Mouse (Mus musculus): ENCODE results near the gene Sh2d3c. TPM values are rescaled to one million over a fixed set of nuclear protein-coding genes. Genes with fewer than 3 reads are reported as not detected.

Gene Sh2d3c
- total RNA-seq, 2 experiments from 2014 or later, result 11.2 to 14.3 TPM

DNA sequence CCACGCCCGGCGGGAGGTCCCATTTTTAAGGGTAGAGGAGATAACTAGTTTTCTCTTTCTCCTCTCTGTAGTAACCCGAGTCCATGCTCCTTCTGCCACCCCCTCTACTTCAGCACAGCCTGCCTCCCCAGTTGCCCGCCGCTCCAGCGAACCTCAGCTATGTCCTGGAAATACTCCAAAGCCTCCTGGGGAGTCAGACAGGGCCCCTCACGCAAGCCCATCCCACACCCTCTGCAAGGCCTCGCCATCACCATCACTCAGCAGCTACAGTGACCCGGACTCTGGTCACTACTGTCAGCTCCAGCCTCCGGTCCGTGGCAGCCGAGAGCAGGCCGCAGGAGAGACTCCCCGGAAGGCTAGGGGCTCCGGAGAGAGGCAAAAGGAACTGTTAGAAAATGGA, 28.2 kb downstream of the Sh2d3c start:
- ATAC-seq (replicated peaks; ENCODE audit: poor library complexity, severe bottlenecking), result no peak

DNA sequence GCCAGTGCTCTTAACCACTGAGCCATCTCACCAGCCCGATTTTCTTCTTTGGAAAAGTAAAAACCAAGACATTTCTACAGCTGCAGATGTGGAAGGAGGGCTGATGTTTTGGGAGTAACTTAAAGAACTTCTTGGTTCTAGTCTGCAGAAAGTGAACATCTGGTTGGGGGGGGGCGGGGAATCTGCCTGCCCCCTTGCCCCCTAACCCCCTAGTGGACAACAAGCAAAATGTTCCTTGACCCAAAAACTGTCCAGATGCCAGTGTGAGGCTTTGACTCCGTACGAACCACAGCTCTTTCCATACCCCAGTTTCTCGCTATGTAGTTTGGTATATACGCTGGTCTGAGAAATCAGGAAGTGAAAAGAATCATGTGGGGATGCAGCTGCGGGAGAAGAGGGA, 29.3 kb downstream of the Sh2d3c start:
- ATAC-seq (replicated peaks; ENCODE audit: poor library complexity, severe bottlenecking), result 0 out of 2 replicates have a peak, but pooled peaks have one; percentile 42

GRCm38 (mm10) chr2:32750887-32751664, 30.2 kb downstream of the Sh2d3c start:
- no peak for ATAC-seq (replicated peaks; ENCODE audit: poor library complexity, severe bottlenecking)

DNA sequence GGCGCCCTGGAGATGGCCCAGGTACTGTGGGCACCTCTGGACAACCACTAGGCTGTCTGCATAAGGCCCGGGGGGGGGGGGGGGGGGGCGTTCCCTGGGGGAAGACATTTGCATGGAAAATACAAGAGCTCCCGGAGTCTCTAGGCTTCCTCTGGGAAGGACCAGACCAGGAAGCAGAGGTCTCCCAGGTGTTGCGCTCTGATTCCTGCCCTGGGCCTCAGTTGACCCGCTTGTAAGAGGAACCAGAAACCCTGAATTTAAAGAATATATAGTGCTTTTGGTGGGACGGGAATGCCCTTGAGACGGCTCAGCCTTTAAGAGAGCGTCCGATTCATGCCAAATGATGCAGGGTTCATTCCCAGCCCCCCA, 30.8 kb downstream of the Sh2d3c start:
- no peak for ATAC-seq (replicated peaks; ENCODE audit: poor library complexity, severe bottlenecking)

GRCm38 (mm10) chr2:32752181-32752580, 31.3 kb downstream of the Sh2d3c start:
- ATAC-seq (replicated peaks; ENCODE audit: poor library complexity, severe bottlenecking), result 0 out of 2 replicates have a peak, but pooled peaks have one; percentile 5

- ATAC-seq (replicated peaks; ENCODE audit: poor library complexity, severe bottlenecking), result no peak; the same call in 1 of the 2 replicates
Observed at GRCm38 (mm10) chr2:32756674-32757055, 35.8 kb downstream of the Sh2d3c start.

- ATAC-seq (replicated peaks; ENCODE audit: poor library complexity, severe bottlenecking), result peak; percentile 99
Observed at GRCm38 (mm10) chr2:32757056-32757845, 36.4 kb downstream of the Sh2d3c start, which contains the start of gene Tor2a. Gene Tor2a (plus strand): TSS chr2:32757234.

GRCm38 (mm10) chr2:32758503-32758902, 37.6 kb downstream of the Sh2d3c start:
- no peak for ATAC-seq (replicated peaks; ENCODE audit: poor library complexity, severe bottlenecking)

DNA sequence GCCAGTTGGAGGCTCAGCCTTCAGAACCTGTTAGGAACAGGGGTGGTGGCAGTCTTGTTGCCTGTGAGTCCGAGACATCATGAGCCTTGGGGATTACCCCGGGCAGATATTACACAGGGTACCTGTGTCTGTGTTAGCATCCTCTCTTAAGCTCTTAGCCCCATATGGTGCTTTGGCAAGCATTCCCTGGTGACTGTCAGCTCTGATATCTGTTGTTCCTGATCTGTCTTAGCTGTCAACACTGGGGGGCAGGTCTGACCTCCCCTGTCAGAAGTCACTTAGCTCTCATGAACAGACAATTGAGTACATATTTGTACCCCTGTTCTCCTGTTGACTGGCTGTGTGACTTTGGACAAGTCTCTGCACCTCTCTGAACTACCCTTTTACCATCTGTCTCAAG, 38.1 kb downstream of the Sh2d3c start:
- ATAC-seq (replicated peaks; ENCODE audit: poor library complexity, severe bottlenecking), result no peak

GRCm38 (mm10) chr2:32761361-32761760, 40.5 kb downstream of the Sh2d3c start:
- ATAC-seq (replicated peaks; ENCODE audit: poor library complexity, severe bottlenecking), result no peak

DNA sequence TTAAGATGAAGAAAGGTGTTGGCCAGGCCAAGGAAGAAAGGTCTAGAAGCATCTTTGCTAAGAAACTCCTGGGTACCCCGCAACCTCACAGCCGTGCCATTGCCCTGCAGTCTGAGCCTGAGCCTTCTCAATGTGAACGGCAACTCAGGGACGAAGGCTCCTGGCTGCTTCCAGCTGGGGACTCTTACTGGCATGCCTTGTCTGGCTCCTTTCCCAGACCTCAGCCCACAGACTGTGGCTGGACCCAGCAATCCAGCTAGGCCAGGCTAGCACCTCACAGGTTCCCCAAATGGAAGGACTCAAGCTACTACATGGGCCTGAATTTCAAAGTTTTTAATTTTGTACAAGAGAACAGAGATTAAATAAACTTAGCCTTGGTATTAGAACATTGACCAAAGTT, 41.0 kb downstream of the Sh2d3c start:
- no peak for ATAC-seq (replicated peaks; ENCODE audit: poor library complexity, severe bottlenecking)

DNA sequence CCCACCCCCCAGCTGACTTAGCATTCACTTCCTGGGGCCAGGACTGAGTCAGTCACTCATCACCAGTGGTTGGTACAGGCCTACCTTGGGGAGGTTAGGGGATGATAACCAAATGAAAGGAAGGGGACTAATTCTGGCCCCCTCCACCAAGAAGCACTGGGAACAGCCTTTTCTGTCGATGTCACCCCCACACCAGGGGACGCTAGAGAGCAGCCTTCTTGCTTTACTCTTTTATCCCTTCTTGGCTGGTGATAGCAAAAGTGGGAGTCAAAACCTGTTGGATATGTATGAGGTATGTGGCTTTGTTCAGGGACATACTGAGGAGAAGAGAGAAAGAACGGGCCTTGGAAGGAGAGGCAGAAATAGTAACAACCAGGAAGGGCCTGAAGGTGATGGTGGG, 42.5 kb downstream of the Sh2d3c start:
- ATAC-seq (replicated peaks; ENCODE audit: poor library complexity, severe bottlenecking), result no peak

DNA sequence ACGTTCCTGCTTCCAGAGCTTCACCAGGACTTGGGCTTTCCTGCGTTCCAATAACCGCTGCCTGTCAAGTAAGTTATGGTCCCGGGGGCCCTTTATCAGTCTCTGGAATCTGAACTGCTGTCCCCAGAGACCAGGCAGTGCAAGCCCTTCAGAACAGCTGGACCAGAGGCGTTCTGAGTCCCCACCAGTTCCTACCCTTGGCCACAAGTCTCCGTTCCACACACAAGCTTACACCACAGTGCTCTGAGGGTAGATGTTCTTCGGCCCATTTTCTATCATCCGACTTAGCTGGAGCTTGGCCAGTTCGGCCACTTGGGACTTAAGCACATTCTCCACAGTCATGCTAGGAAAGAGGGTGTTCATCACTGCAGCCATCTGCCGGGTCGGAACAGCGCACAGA, 46.4 kb downstream of the Sh2d3c start:
- no peak for ATAC-seq (replicated peaks; ENCODE audit: poor library complexity, severe bottlenecking)

DNA sequence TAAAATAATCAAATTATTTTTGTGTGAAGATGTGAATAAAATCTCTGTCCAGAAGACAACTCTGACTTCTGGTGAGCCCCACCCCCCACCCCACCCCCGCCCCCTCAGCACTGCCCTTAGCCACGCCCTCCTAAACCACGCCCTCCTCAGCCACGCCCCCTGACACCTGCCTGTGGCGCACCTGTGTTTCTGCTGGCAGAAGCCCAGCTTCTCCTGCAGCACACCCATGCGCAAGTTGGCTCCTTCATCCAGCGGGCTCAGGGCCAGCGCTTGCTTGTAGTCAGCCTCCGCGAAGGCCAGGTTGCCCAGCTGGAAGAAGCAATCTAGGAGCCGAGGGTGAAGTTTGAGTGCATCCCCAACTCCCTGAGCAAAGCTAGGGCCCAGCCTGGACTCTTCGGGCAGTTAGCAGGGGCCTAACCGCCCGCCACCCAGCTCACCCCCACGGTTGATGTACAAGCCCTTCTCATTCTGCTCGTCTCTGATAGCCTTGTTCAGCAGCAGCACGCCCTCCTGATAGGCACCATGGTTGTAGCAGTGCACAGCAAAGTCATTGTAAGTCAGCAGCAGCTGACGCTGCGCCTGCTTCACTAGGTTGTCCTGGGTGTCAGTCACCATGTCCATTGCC, 47.9 kb downstream of the Sh2d3c start:
- no peak for ATAC-seq (replicated peaks; ENCODE audit: poor library complexity, severe bottlenecking)

DNA sequence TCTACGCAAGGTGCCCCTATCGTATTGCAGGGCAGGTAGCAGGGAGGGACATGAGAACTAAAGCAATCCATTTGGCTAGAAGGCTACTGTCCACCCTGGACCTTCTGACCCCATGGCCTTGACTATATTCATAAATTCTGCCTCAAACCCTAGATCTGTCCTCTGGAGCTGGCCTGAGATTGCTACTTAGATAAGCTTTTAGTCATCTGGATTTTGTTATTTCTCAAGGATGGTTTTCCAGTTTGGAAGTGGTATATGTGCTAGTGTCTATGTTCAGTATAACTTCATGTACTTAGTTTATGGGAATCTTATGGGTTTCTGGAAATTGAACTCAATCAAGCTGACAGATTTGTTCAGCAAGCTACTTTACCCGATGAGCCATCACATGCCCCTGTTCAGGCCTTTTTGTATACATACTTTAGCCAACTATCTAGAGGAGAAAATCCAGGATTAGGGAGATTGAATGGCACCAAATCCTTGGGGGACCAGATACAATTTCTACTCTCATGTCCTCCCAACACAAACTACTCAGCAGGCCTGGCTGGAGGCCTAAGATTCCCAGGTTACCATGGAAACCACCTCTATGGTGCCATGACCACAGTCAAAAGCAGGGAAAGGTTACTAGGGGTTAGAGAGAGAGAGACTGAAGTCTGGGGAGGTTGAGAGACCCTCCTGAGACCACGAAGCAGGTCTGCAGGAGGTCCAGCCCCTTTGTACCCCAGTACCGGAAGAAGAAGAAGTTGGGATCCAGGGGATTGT, 48.7 kb downstream of the Sh2d3c start:
- ATAC-seq (replicated peaks; ENCODE audit: poor library complexity, severe bottlenecking), result no peak

GRCm38 (mm10) chr2:32771886-32772285, 51.0 kb downstream of the Sh2d3c start:
- no peak for ATAC-seq (replicated peaks; ENCODE audit: poor library complexity, severe bottlenecking)

DNA sequence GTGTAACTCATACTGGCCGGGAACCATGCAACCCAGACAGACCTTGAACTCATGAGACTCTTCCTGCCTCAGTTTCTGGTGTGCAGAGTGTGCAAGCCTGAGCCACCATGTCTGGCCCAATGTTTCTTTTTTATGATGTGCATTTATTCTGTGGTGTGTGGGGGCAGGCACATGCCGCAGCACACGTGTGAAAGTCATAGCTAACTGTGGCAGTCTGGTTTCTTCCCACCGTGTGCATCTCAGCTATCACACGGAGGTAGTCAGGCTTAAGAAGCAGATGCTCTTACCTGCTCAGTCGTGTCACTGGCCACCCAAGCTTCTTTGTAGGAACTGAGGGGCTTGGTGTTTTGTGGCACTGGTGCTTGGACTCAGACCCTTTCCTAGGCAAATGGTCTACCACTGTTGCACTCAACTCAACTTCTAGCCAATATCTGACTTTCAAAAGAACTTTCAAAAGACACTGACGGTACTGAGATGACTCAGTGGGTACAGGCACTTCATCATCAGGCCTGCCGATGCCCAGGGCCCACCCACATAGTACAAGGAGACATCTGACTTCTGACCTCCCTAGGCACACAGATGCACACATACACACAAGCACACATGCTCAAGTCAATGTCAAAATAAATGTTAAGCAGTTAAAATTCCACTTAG, 51.9 kb downstream of the Sh2d3c start:
- no peak for ATAC-seq (replicated peaks; ENCODE audit: poor library complexity, severe bottlenecking)

DNA sequence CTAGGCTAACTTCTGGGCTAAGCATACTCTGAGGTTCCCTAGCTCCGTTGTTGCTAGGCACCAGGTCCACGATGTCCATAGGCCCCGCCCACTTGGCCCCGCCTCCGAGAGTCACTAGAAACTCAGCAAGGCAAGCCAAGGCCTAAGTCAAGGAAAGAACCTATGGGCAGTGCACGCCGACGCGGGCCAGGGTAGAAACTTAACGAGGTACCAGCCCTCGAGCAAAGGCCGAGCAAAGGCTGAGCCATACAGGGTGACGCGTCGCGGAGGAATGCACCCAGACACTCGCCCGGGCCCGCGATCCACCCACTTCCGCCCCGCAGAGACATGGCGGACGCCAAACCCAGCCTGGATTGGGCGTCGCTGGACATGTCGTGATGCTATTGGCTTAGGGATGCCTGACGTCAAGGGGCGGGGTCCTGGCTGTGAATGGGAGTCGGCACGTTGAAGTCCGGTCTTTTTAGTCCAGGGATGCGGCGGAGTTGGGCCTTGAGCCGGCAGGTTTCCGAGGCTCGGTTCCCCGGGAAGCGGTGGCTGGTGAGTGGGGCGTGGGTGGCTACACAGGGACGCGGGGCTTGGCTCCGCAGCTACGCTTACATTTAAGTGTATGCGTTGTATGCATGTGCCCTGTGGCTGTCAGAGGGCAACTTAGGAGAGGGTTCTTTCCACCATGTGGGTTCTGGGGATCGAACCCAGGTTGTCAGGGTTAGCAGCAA, 54.7 kb downstream of the Sh2d3c start, which contains the start of the genes Ttc16 and Ptrh1:
Ttc16 (minus strand) TSS at position 275 of the 716 bp plus-strand sequence.
Ptrh1 (plus strand) TSS at position 428 of the 716 bp plus-strand sequence.
- ATAC-seq (replicated peaks; ENCODE audit: poor library complexity, severe bottlenecking), result peak; percentile 94

GRCm38 (mm10) chr2:32776192-32776591, 55.3 kb downstream of the Sh2d3c start:
- ATAC-seq (replicated peaks; ENCODE audit: poor library complexity, severe bottlenecking), result 0 out of 2 replicates have a peak, but pooled peaks have one; percentile 9
